30 mouse cellular contexts compared by ENCODE assay signal in genomic region chr12:71296849-71297535, GRCm38 (mm10). TPM values are rescaled to one million over a fixed set of nuclear protein-coding genes. Genes with fewer than 3 reads are reported as not detected.
A peak's percentile ranks its signal among the peaks of the same experiment; 100 is the strongest.
DNase-seq lines count a peak whose midpoint lies in the region; ATAC-seq and TF ChIP-seq lines count a peak whose summit lies in the region.
"Had no signal": no experiment of that assay in that cellular context is flagged by ENCODE, and none has a peak within 500 bp of the region (broad histone marks: within the 10 kb centered on the region; RNA-seq: fewer than 3 reads in every experiment).

No protein-coding gene starts in this region.

- no peak overlapping the region for H3K27ac ChIP-seq in hindbrain, embryonic 11.5 days (ENCODE audit: low read depth, low read length)
- no peak overlapping the region for H3K27ac ChIP-seq in hindbrain, embryonic 13.5 days
- H3K27ac ChIP-seq in ES-Bruce4 (ENCODE audit: insufficient read depth, low read length): peak overlapping the region; percentile 97
- H3K27ac ChIP-seq in limb, embryonic 12.5 days: peak overlapping the region; percentile 64; the same call in 1 of the 2 replicates
- H3K27ac ChIP-seq: forebrain, embryonic 15.5 days; hindbrain, embryonic 15.5 days; intestine, embryonic 15.5 days; left cerebral cortex, adult 2 months; midbrain, embryonic 15.5 days had no signal

- peak; percentile 41 for DNase-seq in hindbrain, embryonic 11.5 days (ENCODE audit: low spot score)
- DNase-seq in ZHBTc4 (ENCODE audit: low read depth, low spot score): peak; percentile 70
- DNase-seq in ovary, postnatal 36 days (ENCODE audit: low spot score): no peak
- no peak for DNase-seq in right cerebral cortex, adult 18-20 months
- DNase-seq: adrenal gland, postnatal 25 days; cerebellum, adult 11 months; cerebellum, postnatal 14 days; gastrocnemius, postnatal 25 days; heart, postnatal 10 days; kidney, adult 9 months; kidney, postnatal 4 days; layer of hippocampus, adult 9-11 months; left cerebral cortex, postnatal 4 days; lung, embryonic 14.5 days; lung, postnatal 36 days; retina, postnatal 1 day; right cerebral cortex, postnatal 4 days; thymus, postnatal 36 days had no signal

- H3K9me3 ChIP-seq in hindbrain, embryonic 11.5 days (ENCODE audit: control insufficient read depth, low read length): no peaks in the 10 kb centered on the region
- H3K9me3 ChIP-seq in hindbrain, embryonic 13.5 days: no peaks in the 10 kb centered on the region
- H3K9me3 ChIP-seq in ES-Bruce4 (replicated peaks; ENCODE audit: control insufficient read depth, insufficient read depth, low read length, poor library complexity, severe bottlenecking): no peaks in the 10 kb centered on the region
- no peaks in the 10 kb centered on the region for H3K9me3 ChIP-seq in limb, embryonic 12.5 days
- H3K9me3 ChIP-seq: forebrain, embryonic 15.5 days; heart, embryonic 10.5 days; hindbrain, embryonic 15.5 days; intestine, embryonic 15.5 days; midbrain, embryonic 15.5 days had no signal

- no peak overlapping the region for H3K4me2 ChIP-seq in hindbrain, embryonic 11.5 days (replicated peaks; ENCODE audit: low read depth, low read length)
- no peak overlapping the region for H3K4me2 ChIP-seq in hindbrain, embryonic 13.5 days
- peak overlapping the region; percentile 13 for H3K4me2 ChIP-seq in limb, embryonic 12.5 days
- H3K4me2 ChIP-seq: forebrain, embryonic 15.5 days; hindbrain, embryonic 15.5 days; intestine, embryonic 15.5 days; lung, embryonic 14.5 days; midbrain, embryonic 15.5 days had no signal

- H3K9ac ChIP-seq in hindbrain, embryonic 11.5 days (ENCODE audit: low read depth, low read length): no peak overlapping the region
- no peak overlapping the region for H3K9ac ChIP-seq in hindbrain, embryonic 13.5 days
- H3K9ac ChIP-seq in ES-Bruce4 (ENCODE audit: low read depth, poor library complexity, severe bottlenecking): no peak overlapping the region
- H3K9ac ChIP-seq in limb, embryonic 12.5 days (replicated peaks): no peak overlapping the region
- H3K9ac ChIP-seq: forebrain, embryonic 15.5 days; hindbrain, embryonic 15.5 days; intestine, embryonic 15.5 days; lung, embryonic 14.5 days; midbrain, embryonic 15.5 days had no signal

- TF ChIP-seq POLR2A in ES-Bruce4 (IDR thresholded peaks at IDR 0.05; ENCODE audit: insufficient read depth, low read length): no peak

- no peak for ATAC-seq in hindbrain, embryonic 11.5 days (ENCODE audit: low FRiP score)
- no peak for ATAC-seq in hindbrain, embryonic 13.5 days (ENCODE audit: low FRiP score)
- ATAC-seq in limb, embryonic 12.5 days (ENCODE audit: insufficient number of reproducible peaks, insufficient read depth, low FRiP score, low TSS enrichment, low read depth): no peak
- ATAC-seq: forebrain, embryonic 15.5 days; intestine, embryonic 15.5 days; midbrain, embryonic 15.5 days; Patski had no signal

- no peaks in the 10 kb centered on the region for H3K4me1 ChIP-seq in hindbrain, embryonic 11.5 days (replicated peaks; ENCODE audit: control insufficient read depth, insufficient read depth, low read length)
- peaks cover 12% of the 10 kb centered on the region for H3K4me1 ChIP-seq in hindbrain, embryonic 13.5 days (replicated peaks)
- peaks cover 5% of the 10 kb centered on the region for H3K4me1 ChIP-seq in ES-Bruce4 (ENCODE audit: control insufficient read depth, insufficient read depth, low read length)
- peaks cover 33% of the 10 kb centered on the region for H3K4me1 ChIP-seq in limb, embryonic 12.5 days (replicated peaks)
- H3K4me1 ChIP-seq: intestine, embryonic 15.5 days had no signal

- H3K27me3 ChIP-seq in hindbrain, embryonic 11.5 days (ENCODE audit: control insufficient read depth, insufficient read depth, low read length): no peaks in the 10 kb centered on the region
- peaks cover 15% of the 10 kb centered on the region for H3K27me3 ChIP-seq in hindbrain, embryonic 13.5 days
- H3K27me3 ChIP-seq in ES-Bruce4 (ENCODE audit: control insufficient read depth, insufficient read depth, low read length, poor library complexity, severe bottlenecking): no peaks in the 10 kb centered on the region
- H3K27me3 ChIP-seq in limb, embryonic 12.5 days: no peaks in the 10 kb centered on the region
- H3K27me3 ChIP-seq: CH12.LX; forebrain, embryonic 15.5 days; hindbrain, embryonic 15.5 days; intestine, embryonic 15.5 days; midbrain, embryonic 15.5 days; Patski had no signal

- no peaks in the 10 kb centered on the region for H3K36me3 ChIP-seq in hindbrain, embryonic 11.5 days (ENCODE audit: control insufficient read depth, insufficient read depth, low read length)
- no peaks in the 10 kb centered on the region for H3K36me3 ChIP-seq in hindbrain, embryonic 13.5 days
- H3K36me3 ChIP-seq in ES-Bruce4 (ENCODE audit: control insufficient read depth, insufficient read depth, low read length, poor library complexity, severe bottlenecking): no peaks in the 10 kb centered on the region
- H3K36me3 ChIP-seq in limb, embryonic 12.5 days: no peaks in the 10 kb centered on the region
- H3K36me3 ChIP-seq: forebrain, embryonic 15.5 days; heart, embryonic 10.5 days; hindbrain, embryonic 15.5 days; intestine, embryonic 15.5 days; midbrain, embryonic 15.5 days had no signal

- no peak overlapping the region for H3K4me3 ChIP-seq in hindbrain, embryonic 11.5 days (ENCODE audit: low read depth, low read length)
- no peak overlapping the region for H3K4me3 ChIP-seq in hindbrain, embryonic 13.5 days
- no peak overlapping the region for H3K4me3 ChIP-seq in ES-Bruce4 (ENCODE audit: low read depth, low read length)
- H3K4me3 ChIP-seq in limb, embryonic 12.5 days (replicated peaks): no peak overlapping the region
- H3K4me3 ChIP-seq: forebrain, embryonic 15.5 days; heart, embryonic 10.5 days; hindbrain, embryonic 15.5 days; intestine, embryonic 15.5 days; left cerebral cortex, adult 2 months; midbrain, embryonic 15.5 days; myocyte had no signal

- 33% methylated on average over 8 of the region's 8 CpGs for WGBS in hindbrain, embryonic 11.5 days
- 34% methylated on average over 8 of the region's 8 CpGs for WGBS in hindbrain, embryonic 13.5 days
- WGBS in limb, embryonic 12.5 days: 20% methylated on average over 8 of the region's 8 CpGs

- TF ChIP-seq CTCF in ES-Bruce4 (IDR thresholded peaks at IDR 0.05; ENCODE audit: low read depth, low read length): no peak

- peak; percentile 93 for TF ChIP-seq EP300 in ES-Bruce4 (IDR thresholded peaks at IDR 0.05; ENCODE audit: insufficient read depth, low read depth, low read length)

RNA-seq across cellular contexts. Expression of gene Dact1, which starts 12.7 kb away (rescaled TPM):
- polyA plus RNA-seq in hindbrain, embryonic 11.5 days (2014; fragmentation: Nextera tagmentation; extraction: Ambion mirVana): 15.3 and 17.5 TPM in 2 replicates
- 32.8 and 38.2 TPM in 2 replicates for polyA plus RNA-seq in hindbrain, embryonic 13.5 days (2015; fragmentation: Nextera tagmentation; extraction: Ambion mirVana)
- polyA plus RNA-seq in ES-Bruce4 (2011; ENCODE audit: insufficient read depth, insufficient read length, low read depth, missing spikeins): 5.8 and 6.4 TPM in 2 replicates
- polyA plus RNA-seq in limb, embryonic 12.5 days (2016; fragmentation: Nextera tagmentation; extraction: Ambion mirVana): 29.5 and 29.7 TPM in 2 replicates

Comparison
In these comparisons a context has a peak if more than half of its experiments do, and no peak if none do; other contexts are left out.
1. DNase-seq: peak in hindbrain, embryonic 11.5 days (single experiment) and ZHBTc4 (single experiment); none in ovary, postnatal 36 days (single experiment) and right cerebral cortex, adult 18-20 months (single experiment).
2. H3K27ac ChIP-seq: peak in ES-Bruce4 (single experiment) and limb, embryonic 12.5 days (single experiment); none in hindbrain, embryonic 11.5 days (single experiment) and hindbrain, embryonic 13.5 days (single experiment).